Mouse (Mus musculus): ENCODE measurements around the gene Dcaf7. TPM values are rescaled to one million over a fixed set of nuclear protein-coding genes. Genes with fewer than 3 reads are reported as not detected.
"Not testable (repeated sequence)": the region's sequence is repeated elsewhere in the genome, so short reads cannot be mapped to it uniquely, and the experiment has no call there.

Dcaf7 gene
- total and polyA plus RNA-seq, 2 experiments = 17.1 to 18.3 TPM

- 45% methylated on average over 18 of the region's 18 CpGs for WGBS
- H3K9ac ChIP-seq (ENCODE audit: low read depth, low read length) = no peak overlapping the region
Observed at GRCm38 (mm10) chr11:106065073-106065922, 28.6 kb downstream of the Dcaf7 start.

GRCm38 (mm10) chr11:106065923-106066571, 29.4 kb downstream of the Dcaf7 start, which contains the start of gene Taco1:
TSS of gene Taco1 (plus strand) at chr11:106066061.
- peak within 1 kb of the TSS; percentile 88 for H3K9ac ChIP-seq (ENCODE audit: low read depth, low read length)
- under 1% methylated on average over 49 of the region's 49 CpGs for WGBS
- H3K27ac ChIP-seq (replicated peaks; ENCODE audit: insufficient read depth, low read depth, low read length) = peak within 1 kb of the TSS; percentile 45
- DNase-seq (ENCODE audit: extremely low read depth, low read depth, low spot score) = peak; percentile 90
- H3K79me2 ChIP-seq (ENCODE audit: control insufficient read depth, insufficient read depth, low read length) = peaks cover 3% of the 10 kb centered on the region
- H3K4me3 ChIP-seq (ENCODE audit: insufficient read depth, low read depth, low read length) = peak within 1 kb of the TSS; percentile 67
- no peaks in the 10 kb centered on the region for H3K27me3 ChIP-seq (ENCODE audit: control insufficient read depth, insufficient read depth, low read length)
- peaks cover 9% of the 10 kb centered on the region for H3K4me1 ChIP-seq (ENCODE audit: control insufficient read depth, insufficient read depth, low read length)
- peak; percentile 59; the same call in 1 of the 2 replicates for TF ChIP-seq POLR2A (IDR thresholded peaks at IDR 0.05; ENCODE audit: extremely low read depth, insufficient read depth, low read length)
- TF ChIP-seq CTCF (IDR thresholded peaks at IDR 0.05; ENCODE audit: low read depth, low read length) = peak; percentile 52
- H3K36me3 ChIP-seq (ENCODE audit: control insufficient read depth, insufficient read depth, low read length) = peaks cover 6% of the 10 kb centered on the region; the same call in 1 of the 2 replicates

More at GRCm38 (mm10) chr11:106065073-106065922, 28.6 kb downstream of the Dcaf7 start:
- no peaks in the 10 kb centered on the region for H3K27me3 ChIP-seq (ENCODE audit: control insufficient read depth, insufficient read depth, low read length)
- TF ChIP-seq POLR2A (IDR thresholded peaks at IDR 0.05; ENCODE audit: extremely low read depth, insufficient read depth, low read length) (no peak), CTCF (IDR thresholded peaks at IDR 0.05; ENCODE audit: low read depth, low read length) (no peak)
- peak overlapping the region; percentile 67 for H3K4me3 ChIP-seq (ENCODE audit: insufficient read depth, low read depth, low read length)
- DNase-seq (ENCODE audit: extremely low read depth, low read depth, low spot score) = no peak
- peaks cover 3% of the 10 kb centered on the region for H3K79me2 ChIP-seq (ENCODE audit: control insufficient read depth, insufficient read depth, low read length)
- H3K36me3 ChIP-seq (ENCODE audit: control insufficient read depth, insufficient read depth, low read length) = peaks cover 3% of the 10 kb centered on the region; the same call in 1 of the 2 replicates
- H3K27ac ChIP-seq (replicated peaks; ENCODE audit: insufficient read depth, low read depth, low read length) = no peak overlapping the region
- H3K4me1 ChIP-seq (ENCODE audit: control insufficient read depth, insufficient read depth, low read length) = peaks cover 9% of the 10 kb centered on the region

- not testable (repeated sequence) for H3K4me1 ChIP-seq (ENCODE audit: control insufficient read depth, insufficient read depth, low read length)
- WGBS = 5% methylated on average over 23 of the region's 23 CpGs
Observed at GRCm38 (mm10) chr11:106066616-106067015, 29.9 kb downstream of the Dcaf7 start.

GRCm38 (mm10) chr11:106073774-106074173, 37.1 kb downstream of the Dcaf7 start:
- TF ChIP-seq POLR2A (IDR thresholded peaks at IDR 0.05; ENCODE audit: extremely low read depth, insufficient read depth, low read length) (no peak), CTCF (IDR thresholded peaks at IDR 0.05; ENCODE audit: low read depth, low read length) (no peak)
- Histone ChIP-seq H3K36me3 (ENCODE audit: control insufficient read depth, insufficient read depth, low read length) (peaks cover 34% of the 10 kb centered on the region), H3K27ac (replicated peaks; ENCODE audit: insufficient read depth, low read depth, low read length) (no peak overlapping the region), H3K4me1 (ENCODE audit: control insufficient read depth, insufficient read depth, low read length) (no peaks in the 10 kb centered on the region), H3K79me2 (ENCODE audit: control insufficient read depth, insufficient read depth, low read length) (no peaks in the 10 kb centered on the region), H3K27me3 (ENCODE audit: control insufficient read depth, insufficient read depth, low read length) (no peaks in the 10 kb centered on the region), H3K4me3 (ENCODE audit: insufficient read depth, low read depth, low read length) (no peak overlapping the region), H3K9ac (ENCODE audit: low read depth, low read length) (no peak overlapping the region)
- DNase-seq (ENCODE audit: extremely low read depth, low read depth, low spot score) = no peak
- 80% methylated on average over 3 of the region's 3 CpGs for WGBS

More at GRCm38 (mm10) chr11:106066616-106067015, 29.9 kb downstream of the Dcaf7 start:
- Histone ChIP-seq H3K27ac (replicated peaks; ENCODE audit: insufficient read depth, low read depth, low read length) (peak overlapping the region; percentile 45), H3K36me3 (ENCODE audit: control insufficient read depth, insufficient read depth, low read length) (peaks cover 10% of the 10 kb centered on the region), H3K9ac (ENCODE audit: low read depth, low read length) (peak overlapping the region; percentile 88), H3K4me3 (ENCODE audit: insufficient read depth, low read depth, low read length) (peak overlapping the region; percentile 67)
- H3K79me2 ChIP-seq (ENCODE audit: control insufficient read depth, insufficient read depth, low read length); DNase-seq (ENCODE audit: extremely low read depth, low read depth, low spot score); H3K27me3 ChIP-seq (ENCODE audit: control insufficient read depth, insufficient read depth, low read length): not testable (repeated sequence)

GRCm38 (mm10) chr11:106076321-106076720, 39.6 kb downstream of the Dcaf7 start:
- Histone ChIP-seq H3K36me3 (ENCODE audit: control insufficient read depth, insufficient read depth, low read length) (peaks cover 26% of the 10 kb centered on the region), H3K4me1 (ENCODE audit: control insufficient read depth, insufficient read depth, low read length) (no peaks in the 10 kb centered on the region), H3K27me3 (ENCODE audit: control insufficient read depth, insufficient read depth, low read length) (no peaks in the 10 kb centered on the region), H3K79me2 (ENCODE audit: control insufficient read depth, insufficient read depth, low read length) (no peaks in the 10 kb centered on the region), H3K27ac (replicated peaks; ENCODE audit: insufficient read depth, low read depth, low read length) (no peak overlapping the region), H3K9ac (ENCODE audit: low read depth, low read length) (no peak overlapping the region), H3K4me3 (ENCODE audit: insufficient read depth, low read depth, low read length) (no peak overlapping the region)
- DNase-seq (ENCODE audit: extremely low read depth, low read depth, low spot score) = peak; percentile 57
- 4% methylated on average over 4 of the region's 4 CpGs for WGBS
- peak; percentile 95 for TF ChIP-seq CTCF (IDR thresholded peaks at IDR 0.05; ENCODE audit: low read depth, low read length)
- no peak for TF ChIP-seq POLR2A (IDR thresholded peaks at IDR 0.05; ENCODE audit: extremely low read depth, insufficient read depth, low read length)
